Mouse (Mus musculus) embryonic facial prominence, embryonic 14.5 days (tissue): ENCODE data around the gene Tmem273. TPM values are rescaled to one million over a fixed set of nuclear protein-coding genes. Genes with fewer than 3 reads are reported as not detected.
A peak's percentile ranks its signal among the peaks of the same experiment; 100 is the strongest.

Source experiments
- ATAC-seq: fragments of 200-750 bp; cut with Nextera tagmentation; 2 replicates; pipeline ENCODE4 v1.8.0; 2017; ENCODE audit warnings: low read depth, moderate number of reproducible peaks, moderate TSS enrichment
- DNase-seq: peaks from one replicate; pipeline ENCODE4 v3.0.0-alpha.2; 2015; ENCODE audit warnings: low spot score
- H3K27ac ChIP-seq: fragments of 300-500 bp; sonication (generic); replicated peaks from 2 replicates; pipeline ENCODE4 v1.5.1; 2014; ENCODE audit warnings: low read depth, mild to moderate bottlenecking, low read length, moderate library complexity
- H3K27me3 ChIP-seq: fragments of 300-500 bp; sonication (generic); replicated peaks from 2 replicates; pipeline ENCODE4 v1.6.1; 2014; ENCODE audit warnings: low read length; ENCODE audit not compliant: control insufficient read depth, insufficient read depth
- H3K36me3 ChIP-seq: fragments of 300-500 bp; sonication (generic); 2 replicates; pipeline ENCODE4 v1.6.1; 2014; ENCODE audit warnings: low read length, mixed read lengths; ENCODE audit not compliant: control insufficient read depth, insufficient read depth
- H3K4me1 ChIP-seq: fragments of 300-500 bp; sonication (generic); 2 replicates; pipeline ENCODE4 v1.6.1; 2014; ENCODE audit warnings: antibody characterized with exemption, low read length; ENCODE audit not compliant: control insufficient read depth, insufficient read depth
- H3K4me2 ChIP-seq: fragments of 300-500 bp; sonication (generic); 2 replicates; pipeline ENCODE4 v1.6.1; 2014; ENCODE audit warnings: low read depth, mild to moderate bottlenecking, low read length, moderate library complexity, mixed read lengths
- H3K4me3 ChIP-seq: fragments of 300-500 bp; sonication (generic); 2 replicates; pipeline ENCODE4 v1.5.1; 2014; ENCODE audit warnings: low read depth, mild to moderate bottlenecking, low read length
- H3K9ac ChIP-seq: fragments of 300-500 bp; sonication (generic); 2 replicates; pipeline ENCODE4 v1.6.1; 2014; ENCODE audit warnings: low read depth, mild to moderate bottlenecking, low read length, moderate library complexity, mixed read lengths
- H3K9me3 ChIP-seq: fragments of 300-500 bp; sonication (generic); 2 replicates; pipeline ENCODE4 v1.6.1; 2016; ENCODE audit warnings: low read length; ENCODE audit not compliant: control insufficient read depth
- WGBS: fragments of 180-500 bp; shearing (Covaris S2); extraction: QIAGEN DNeasy Blood & Tissue Kit; methylation state at CpG from one replicate; pipeline ENCODE4 v1.1.7; 2014; 5-methylcytosine and 5-hydroxymethylcytosine counted together
- polyA plus RNA-seq: library from polyadenylated mRNA; unstranded; fragments of >200 nt; fragmentation: Nextera tagmentation; extraction: Ambion mirVana; gene quantifications from 2 replicates; pipeline ENCODE4 v1.2.1, GENCODE M21; 2014

Gene Tmem273
- polyA plus RNA-seq, 1 experiment from 2014 or later, result 2.7 TPM

DNA sequence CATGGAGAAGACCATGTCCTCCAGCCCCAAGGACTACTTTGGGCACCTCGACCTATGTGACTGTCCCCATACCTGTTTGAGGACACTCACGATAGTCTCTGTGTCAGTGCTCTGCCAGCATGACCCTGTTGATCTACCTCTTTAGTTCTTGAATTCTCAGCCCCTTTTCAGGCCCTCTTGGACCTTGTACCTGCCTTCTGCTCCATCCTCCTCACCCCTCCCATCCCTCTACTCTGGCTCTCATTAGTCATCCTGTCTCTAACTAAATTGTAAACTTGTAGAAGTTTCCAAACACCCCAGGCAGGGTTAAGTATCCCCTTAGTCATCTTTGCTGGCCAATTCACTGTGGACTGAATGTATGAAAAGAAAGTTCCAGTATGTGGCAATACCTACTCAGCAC, 12.0 kb downstream of the Tmem273 start:
- H3K4me3 ChIP-seq, result no peak overlapping the region
- H3K9me3 ChIP-seq, result no peaks in the 10 kb centered on the region
- no peak for ATAC-seq
- H3K4me1 ChIP-seq, result no peaks in the 10 kb centered on the region
- H3K4me2 ChIP-seq, result no peak overlapping the region
- H3K36me3 ChIP-seq, result no peaks in the 10 kb centered on the region
- no peak for DNase-seq
- no peaks in the 10 kb centered on the region for H3K27me3 ChIP-seq
- no peak overlapping the region for H3K27ac ChIP-seq
- no peak overlapping the region for H3K9ac ChIP-seq
- 90% methylated on average over 2 of the region's 2 CpGs for WGBS

GRCm38 (mm10) chr14:32798355-32798754, 12.6 kb downstream of the Tmem273 start:
- Histone ChIP-seq H3K4me2 (no peak overlapping the region), H3K36me3 (no peaks in the 10 kb centered on the region), H3K27ac (no peak overlapping the region), H3K9me3 (no peaks in the 10 kb centered on the region), H3K27me3 (no peaks in the 10 kb centered on the region), H3K9ac (no peak overlapping the region), H3K4me3 (no peak overlapping the region), H3K4me1 (no peaks in the 10 kb centered on the region)
- no peak for DNase-seq
- ATAC-seq, result no peak
- WGBS, result 79% methylated on average over 4 of the region's 4 CpGs

GRCm38 (mm10) chr14:32800048-32800447, 14.3 kb downstream of the Tmem273 start:
- H3K4me3 ChIP-seq, result no peak overlapping the region
- H3K36me3 ChIP-seq, result no peaks in the 10 kb centered on the region
- H3K9me3 ChIP-seq, result no peaks in the 10 kb centered on the region
- DNase-seq (no peak), ATAC-seq (no peak)
- 90% methylated on average over 7 of the region's 7 CpGs for WGBS
- no peak overlapping the region for H3K4me2 ChIP-seq
- H3K4me1 ChIP-seq, result no peaks in the 10 kb centered on the region
- no peak overlapping the region for H3K9ac ChIP-seq
- no peaks in the 10 kb centered on the region for H3K27me3 ChIP-seq
- no peak overlapping the region for H3K27ac ChIP-seq

DNA sequence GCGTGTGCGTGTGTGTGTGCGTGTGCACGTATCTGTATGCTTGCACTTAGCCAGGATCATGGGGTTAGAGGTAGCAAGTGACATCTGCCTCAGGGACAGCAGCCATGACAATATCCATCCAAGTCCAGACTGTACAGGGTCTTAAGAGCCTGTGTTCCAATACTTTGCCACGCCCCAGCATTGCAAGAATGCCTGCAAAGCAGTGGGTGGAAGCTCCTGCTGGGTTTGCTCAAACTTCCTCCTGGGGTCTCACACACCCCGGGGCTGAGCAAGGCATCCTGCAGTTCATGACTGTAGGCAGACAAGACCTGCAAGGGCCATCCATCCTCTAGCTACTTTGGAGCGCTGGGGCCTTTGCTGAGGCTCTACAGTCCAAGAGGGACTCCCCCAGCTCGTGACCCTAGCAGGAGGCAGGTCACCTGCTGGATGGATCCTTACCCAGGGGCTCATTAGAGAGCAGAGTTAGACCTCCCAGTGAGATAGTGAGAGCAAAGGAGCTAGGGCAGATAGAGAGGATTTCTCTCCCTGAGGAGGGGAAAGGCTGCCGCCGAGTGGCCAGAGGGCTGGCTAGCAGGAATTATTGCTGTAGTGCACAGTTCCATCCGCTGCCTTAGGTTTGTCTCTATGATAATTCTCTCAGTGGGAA, 15.4 kb downstream of the Tmem273 start:
- no peaks in the 10 kb centered on the region for H3K36me3 ChIP-seq
- H3K27ac ChIP-seq, result no peak overlapping the region
- no peaks in the 10 kb centered on the region for H3K27me3 ChIP-seq
- H3K4me2 ChIP-seq, result no peak overlapping the region
- no peaks in the 10 kb centered on the region for H3K4me1 ChIP-seq
- ATAC-seq (peak; percentile 78; the same call in 1 of the 2 replicates), DNase-seq (peak; percentile 57)
- H3K4me3 ChIP-seq, result no peak overlapping the region
- H3K9ac ChIP-seq, result no peak overlapping the region
- H3K9me3 ChIP-seq, result no peaks in the 10 kb centered on the region
- WGBS, result 57% methylated on average over 11 of the region's 11 CpGs

GRCm38 (mm10) chr14:32801662-32802024, 15.9 kb downstream of the Tmem273 start:
- Histone ChIP-seq H3K9ac (no peak overlapping the region), H3K4me1 (no peaks in the 10 kb centered on the region), H3K9me3 (no peaks in the 10 kb centered on the region), H3K4me3 (no peak overlapping the region), H3K4me2 (no peak overlapping the region), H3K36me3 (no peaks in the 10 kb centered on the region), H3K27me3 (no peaks in the 10 kb centered on the region), H3K27ac (no peak overlapping the region)
- no peak for ATAC-seq
- no peak for DNase-seq

- Histone ChIP-seq H3K27me3 (no peaks in the 10 kb centered on the region), H3K27ac (no peak overlapping the region), H3K4me3 (no peak overlapping the region), H3K9me3 (no peaks in the 10 kb centered on the region), H3K4me1 (no peaks in the 10 kb centered on the region), H3K4me2 (no peak overlapping the region), H3K9ac (no peak overlapping the region), H3K36me3 (no peaks in the 10 kb centered on the region)
- ATAC-seq, result no peak
- DNase-seq, result no peak
Measured at GRCm38 (mm10) chr14:32810111-32810510, 24.3 kb downstream of the Tmem273 start.

GRCm38 (mm10) chr14:32812429-32812828, 26.7 kb downstream of the Tmem273 start:
- no peak for ATAC-seq
- WGBS, result 64% methylated on average over 6 of the region's 6 CpGs
- Histone ChIP-seq H3K4me2 (no peak overlapping the region), H3K9ac (no peak overlapping the region), H3K4me3 (no peak overlapping the region), H3K27me3 (no peaks in the 10 kb centered on the region), H3K36me3 (no peaks in the 10 kb centered on the region), H3K4me1 (no peaks in the 10 kb centered on the region), H3K27ac (no peak overlapping the region), H3K9me3 (no peaks in the 10 kb centered on the region)
- DNase-seq, result no peak

DNA sequence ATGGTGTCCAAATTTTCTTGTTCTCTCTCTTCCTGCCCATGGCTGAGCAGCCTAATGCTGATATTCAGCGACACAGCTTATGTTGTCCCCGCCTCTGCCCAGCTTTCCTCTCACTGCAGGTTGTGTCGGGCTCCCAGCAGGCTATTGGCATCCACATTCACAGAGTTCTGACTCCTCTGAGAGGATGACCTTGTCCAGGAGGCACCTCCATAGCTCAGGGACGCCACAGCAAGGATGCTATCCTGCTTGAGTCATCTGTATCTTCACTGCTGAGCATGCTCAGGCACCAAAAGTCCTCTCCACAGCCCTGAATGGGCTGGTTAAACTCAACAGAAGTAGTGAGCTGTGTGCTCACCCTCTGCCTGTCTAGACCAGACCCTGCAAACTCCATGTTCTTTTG, 29.2 kb downstream of the Tmem273 start:
- no peak overlapping the region for H3K4me3 ChIP-seq
- no peak for ATAC-seq
- no peak overlapping the region for H3K9ac ChIP-seq
- WGBS, result 58% methylated on average over 4 of the region's 4 CpGs
- no peaks in the 10 kb centered on the region for H3K27me3 ChIP-seq
- no peak overlapping the region for H3K27ac ChIP-seq
- DNase-seq, result no peak
- no peaks in the 10 kb centered on the region for H3K9me3 ChIP-seq
- peaks cover 10% of the 10 kb centered on the region for H3K4me1 ChIP-seq
- no peaks in the 10 kb centered on the region for H3K36me3 ChIP-seq
- H3K4me2 ChIP-seq, result no peak overlapping the region

DNA sequence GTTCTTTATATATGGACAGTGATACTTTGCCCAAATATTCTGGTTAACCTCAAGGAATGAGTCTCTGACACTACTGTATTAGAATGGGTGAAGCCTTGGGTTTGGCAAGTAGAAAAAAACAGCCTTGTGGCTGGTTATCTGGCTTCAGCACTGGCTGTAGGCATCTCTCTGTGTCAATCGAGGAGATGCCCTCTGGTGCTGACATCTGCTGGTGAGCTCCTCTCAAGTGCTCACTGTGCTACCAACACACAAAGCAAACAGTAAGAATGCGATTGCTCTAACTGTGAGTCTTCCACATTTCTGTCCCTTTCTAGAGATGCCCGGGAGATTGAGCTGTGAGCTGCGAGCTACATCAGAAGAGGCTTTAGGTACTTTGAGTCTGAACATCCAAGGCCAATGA, 30.8 kb downstream of the Tmem273 start:
- peaks cover 10% of the 10 kb centered on the region for H3K4me1 ChIP-seq
- no peaks in the 10 kb centered on the region for H3K9me3 ChIP-seq
- no peaks in the 10 kb centered on the region for H3K27me3 ChIP-seq
- no peak overlapping the region for H3K9ac ChIP-seq
- H3K27ac ChIP-seq, result no peak overlapping the region
- no peak overlapping the region for H3K4me2 ChIP-seq
- DNase-seq (no peak), ATAC-seq (no peak)
- no peak overlapping the region for H3K4me3 ChIP-seq
- 71% methylated on average over 4 of the region's 4 CpGs for WGBS
- no peaks in the 10 kb centered on the region for H3K36me3 ChIP-seq
